Mouse (Mus musculus): ENCODE measurements around the gene Ptov1. TPM values are rescaled to one million over a fixed set of nuclear protein-coding genes. Genes with fewer than 3 reads are reported as not detected.

Gene Ptov1
- total and polyA plus RNA-seq, 3 experiments, result 155 to 293 (median 172) TPM

GRCm38 (mm10) chr7:44852259-44853027, 17.1 kb downstream of the Ptov1 start:
- H3K9ac ChIP-seq (ENCODE audit: low read depth, low read length), result no peak overlapping the region

GRCm38 (mm10) chr7:44851625-44852234, 17.9 kb downstream of the Ptov1 start:
- Histone ChIP-seq H3K27ac (no peak overlapping the region), H3K79me2 (replicated peaks; ENCODE audit: control insufficient read depth, insufficient read depth, low read length) (peaks cover 3% of the 10 kb centered on the region), H3K36me3 (ENCODE audit: control insufficient read depth, insufficient read depth, low read length) (no peaks in the 10 kb centered on the region), H3K4me3 (no peak overlapping the region), H3K9ac (ENCODE audit: low read depth, low read length) (no peak overlapping the region), H3K27me3 (ENCODE audit: control insufficient read depth, insufficient read depth, low read length) (no peaks in the 10 kb centered on the region), H3K4me1 (ENCODE audit: control insufficient read depth, insufficient read depth, low read length) (peaks cover 9% of the 10 kb centered on the region)
- TF ChIP-seq CTCF (IDR thresholded peaks at IDR 0.05) (no peak), POLR2A (IDR thresholded peaks at IDR 0.05; ENCODE audit: insufficient read depth, low read depth, low read length) (no peak), EP300 (IDR thresholded peaks at IDR 0.05; ENCODE audit: insufficient read depth, low read depth, low read length) (no peak)
- DNase-seq, result no peak
- WGBS, result 88% methylated on average over 12 of the region's 12 CpGs
- intact Hi-C loops (cut with DNase I), result no loop called here

More at GRCm38 (mm10) chr7:44852259-44853027, 17.1 kb downstream of the Ptov1 start:
- H3K4me3 ChIP-seq, result no peak overlapping the region
- H3K79me2 ChIP-seq (replicated peaks; ENCODE audit: control insufficient read depth, insufficient read depth, low read length), result peaks cover 3% of the 10 kb centered on the region
- H3K27ac ChIP-seq, result no peak overlapping the region
- whole genome bisulfite sequencing, result 88% methylated on average over 36 of the region's 36 CpGs
- no peaks in the 10 kb centered on the region for H3K27me3 ChIP-seq (ENCODE audit: control insufficient read depth, insufficient read depth, low read length)
- TF ChIP-seq POLR2A (IDR thresholded peaks at IDR 0.05; ENCODE audit: insufficient read depth, low read depth, low read length), result 0 out of 2 replicates have a peak, but pooled peaks have one; percentile 13
- TF ChIP-seq EP300 (IDR thresholded peaks at IDR 0.05; ENCODE audit: insufficient read depth, low read depth, low read length), result no peak
- no peak for TF ChIP-seq CTCF (IDR thresholded peaks at IDR 0.05)
- DNase-seq, result no peak
- intact Hi-C loops (cut with DNase I), result no loop called here
- no peaks in the 10 kb centered on the region for H3K36me3 ChIP-seq (ENCODE audit: control insufficient read depth, insufficient read depth, low read length)
- H3K4me1 ChIP-seq (ENCODE audit: control insufficient read depth, insufficient read depth, low read length), result peaks cover 9% of the 10 kb centered on the region

- intact Hi-C loops (cut with DNase I), result no loop called here
- H3K4me3 ChIP-seq, result peak overlapping the region; percentile 100
- 60% methylated on average over 8 of the region's 8 CpGs for WGBS
- no peaks in the 10 kb centered on the region for H3K27me3 ChIP-seq (ENCODE audit: control insufficient read depth, insufficient read depth, low read length)
- TF ChIP-seq EP300 (IDR thresholded peaks at IDR 0.05; ENCODE audit: insufficient read depth, low read depth, low read length), result no peak
- TF ChIP-seq CTCF (IDR thresholded peaks at IDR 0.05), result no peak
- TF ChIP-seq POLR2A (IDR thresholded peaks at IDR 0.05; ENCODE audit: insufficient read depth, low read depth, low read length), result no peak
- no peak for DNase-seq
- H3K4me1 ChIP-seq (ENCODE audit: control insufficient read depth, insufficient read depth, low read length), result peaks cover 6% of the 10 kb centered on the region
- peak overlapping the region; percentile 74 for H3K9ac ChIP-seq (ENCODE audit: low read depth, low read length)
- H3K27ac ChIP-seq, result peak overlapping the region; percentile 94
- H3K79me2 ChIP-seq (replicated peaks; ENCODE audit: control insufficient read depth, insufficient read depth, low read length), result peaks cover 3% of the 10 kb centered on the region
- no peaks in the 10 kb centered on the region for H3K36me3 ChIP-seq (ENCODE audit: control insufficient read depth, insufficient read depth, low read length)
Measured at GRCm38 (mm10) chr7:44850789-44851624, 18.6 kb downstream of the Ptov1 start.

- intact Hi-C loops (cut with DNase I), result no loop called here
Measured at GRCm38 (mm10) chr7:44850146-44850545, 19.4 kb downstream of the Ptov1 start.

GRCm38 (mm10) chr7:44849416-44850111, 20.0 kb downstream of the Ptov1 start:
- peaks cover 3% of the 10 kb centered on the region for H3K79me2 ChIP-seq (replicated peaks; ENCODE audit: control insufficient read depth, insufficient read depth, low read length)
- TF ChIP-seq POLR2A (IDR thresholded peaks at IDR 0.05; ENCODE audit: insufficient read depth, low read depth, low read length), result peak; percentile 95
- TF ChIP-seq EP300 (IDR thresholded peaks at IDR 0.05; ENCODE audit: insufficient read depth, low read depth, low read length), result peak; percentile 85
- no peak for TF ChIP-seq CTCF (IDR thresholded peaks at IDR 0.05)
- H3K36me3 ChIP-seq (ENCODE audit: control insufficient read depth, insufficient read depth, low read length), result no peaks in the 10 kb centered on the region
- H3K4me3 ChIP-seq, result peak overlapping the region; percentile 100
- H3K27ac ChIP-seq, result peak overlapping the region; percentile 94
- no peaks in the 10 kb centered on the region for H3K27me3 ChIP-seq (ENCODE audit: control insufficient read depth, insufficient read depth, low read length)
- intact Hi-C loops (cut with DNase I), result no loop called here
- WGBS, result under 1% methylated on average over 41 of the region's 41 CpGs
- H3K4me1 ChIP-seq (ENCODE audit: control insufficient read depth, insufficient read depth, low read length), result peaks cover 6% of the 10 kb centered on the region
- peak overlapping the region; percentile 74 for H3K9ac ChIP-seq (ENCODE audit: low read depth, low read length)
- DNase-seq, result peak; percentile 92 to 93

More at GRCm38 (mm10) chr7:44850146-44850545, 19.4 kb downstream of the Ptov1 start:
- Histone ChIP-seq H3K36me3 (ENCODE audit: control insufficient read depth, insufficient read depth, low read length) (no peaks in the 10 kb centered on the region), H3K9ac (ENCODE audit: low read depth, low read length) (peak overlapping the region; percentile 74), H3K79me2 (replicated peaks; ENCODE audit: control insufficient read depth, insufficient read depth, low read length) (peaks cover 3% of the 10 kb centered on the region), H3K4me1 (ENCODE audit: control insufficient read depth, insufficient read depth, low read length) (peaks cover 6% of the 10 kb centered on the region), H3K27ac (peak overlapping the region; percentile 94), H3K4me3 (peak overlapping the region; percentile 100), H3K27me3 (ENCODE audit: control insufficient read depth, insufficient read depth, low read length) (no peaks in the 10 kb centered on the region)
- TF ChIP-seq EP300 (IDR thresholded peaks at IDR 0.05; ENCODE audit: insufficient read depth, low read depth, low read length) (no peak), CTCF (IDR thresholded peaks at IDR 0.05) (0 out of 2 replicates have a peak, but pooled peaks have one; percentile 16), POLR2A (IDR thresholded peaks at IDR 0.05; ENCODE audit: insufficient read depth, low read depth, low read length) (peak; percentile 42; the same call in 1 of the 2 replicates)
- WGBS, result under 1% methylated on average over 33 of the region's 33 CpGs
- peak; percentile 83 to 85 for DNase-seq

All from heart, adult 2 months (tissue).